Mouse (Mus musculus): Measurements from ENCODE around the gene Arhgap4.

GRCm38 (mm10) chrX:73881036-73881427 lies 40.6 kb downstream of the Arhgap4 start:
- TF ChIP-seq POLR2A (IDR thresholded peaks at IDR 0.05; ENCODE audit: insufficient read depth, low read length) (no peak), CTCF (IDR thresholded peaks at IDR 0.05; ENCODE audit: low read depth, low read length) (no peak)

All from ES-Bruce4 (cell line).